Mouse (Mus musculus): Measurements from ENCODE around the gene Igsf3. TPM values are rescaled to one million over a fixed set of nuclear protein-coding genes. Genes with fewer than 3 reads are reported as not detected.

Igsf3 gene
- polyA plus RNA-seq, 1 experiment from 2014 or later: 35.3 TPM

DNA sequence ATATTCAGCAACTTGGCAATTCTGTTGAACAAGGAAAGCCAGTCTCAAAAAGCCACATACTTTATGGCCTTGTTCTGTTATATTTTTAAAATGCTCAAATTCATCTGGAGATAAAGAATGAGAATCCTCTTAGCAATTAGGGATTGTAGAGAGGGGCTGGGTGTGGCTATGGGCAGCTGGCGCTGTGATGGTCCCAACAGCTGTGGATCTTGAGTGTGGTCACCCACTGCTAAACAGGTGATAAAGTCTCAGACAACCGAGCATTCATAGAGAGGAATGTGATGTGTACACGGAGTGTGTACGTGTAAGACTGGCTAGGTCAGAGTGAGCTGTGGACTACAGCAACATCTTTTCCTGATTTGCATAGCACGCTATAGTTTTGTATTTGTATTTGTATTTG, 133.7 kb downstream of the Igsf3 start:
- ATAC-seq (ENCODE audit: insufficient read depth, low FRiP score): no peak
- Histone ChIP-seq H3K4me2 (ENCODE audit: low read depth, low read length) (no peak overlapping the region), H3K9me3 (replicated peaks; ENCODE audit: control insufficient read depth, low read length) (no peaks in the 10 kb centered on the region), H3K36me3 (ENCODE audit: control insufficient read depth, insufficient read depth, low read length) (no peaks in the 10 kb centered on the region), H3K9ac (ENCODE audit: low read length) (no peak overlapping the region), H3K27me3 (ENCODE audit: control insufficient read depth, insufficient read depth, low read length) (no peaks in the 10 kb centered on the region), H3K27ac (ENCODE audit: low read length) (no peak overlapping the region), H3K4me1 (ENCODE audit: control insufficient read depth, insufficient read depth, low read length) (peaks cover 11% of the 10 kb centered on the region), H3K4me3 (replicated peaks; ENCODE audit: low read length) (no peak overlapping the region)
- WGBS: 76% methylated on average over 5 of the region's 5 CpGs

Other genes with a start within 250 kb of the Igsf3 start
- gene Cd2, start 89.1 kb upstream of the Igsf3 start, polyA plus RNA-seq (2015; fragmentation: Nextera tagmentation; extraction: Ambion mirVana): 0.34 TPM in 1 of 2 replicates, not detected in the other
- gene Atp1a1, start 227.6 kb downstream of the Igsf3 start, polyA plus RNA-seq (2015; fragmentation: Nextera tagmentation; extraction: Ambion mirVana): 149 and 158 TPM in 2 replicates